Mouse (Mus musculus) mesoderm, embryonic 11.5 days (tissue): Measurements from ENCODE around the gene 6330409D20Rik.

Experiments used
- DNase-seq: peaks from one replicate; pipeline ENCODE4 v3.0.0-alpha.2; 2012; ENCODE audit warnings: low read depth, low spot score

The 6330409D20Rik gene

GRCm38 (mm10) chr2:32740916-32741272 is at the start of gene 6330409D20Rik:
Gene 6330409D20Rik, minus strand, starts transcription at chr2:32741016.
- DNase-seq: no peak

- DNase-seq: no peak
Observed at GRCm38 (mm10) chr2:32788581-32788980, 47.8 kb upstream of the 6330409D20Rik start.

- peak; percentile 35 for DNase-seq
Observed at GRCm38 (mm10) chr2:32787176-32787575, 46.4 kb upstream of the 6330409D20Rik start.

- DNase-seq: peak; percentile 32
Observed at GRCm38 (mm10) chr2:32784048-32784681, 43.3 kb upstream of the 6330409D20Rik start, which contains the start of gene Cfap157. Gene Cfap157, minus strand, starts transcription at chr2:32784428.

GRCm38 (mm10) chr2:32781710-32782109 is 40.9 kb upstream of the 6330409D20Rik start:
- DNase-seq: no peak

GRCm38 (mm10) chr2:32779714-32780113 is 38.9 kb upstream of the 6330409D20Rik start:
- DNase-seq: no peak

- DNase-seq: peak; percentile 74
Observed at GRCm38 (mm10) chr2:32779131-32779530, 38.3 kb upstream of the 6330409D20Rik start.

GRCm38 (mm10) chr2:32778081-32778480 is 37.3 kb upstream of the 6330409D20Rik start:
- DNase-seq: no peak

- DNase-seq: no peak
Observed at GRCm38 (mm10) chr2:32776192-32776591, 35.4 kb upstream of the 6330409D20Rik start.

GRCm38 (mm10) chr2:32775359-32776074 is 34.7 kb upstream of the 6330409D20Rik start, which contains the start of the genes Ttc16 and Ptrh1:
Gene Ttc16, minus strand, starts transcription at chr2:32775633.
Gene Ptrh1, plus strand, starts transcription at chr2:32775786.
- DNase-seq: peak; percentile 97

GRCm38 (mm10) chr2:32772626-32773279 is 31.9 kb upstream of the 6330409D20Rik start:
- DNase-seq: no peak

GRCm38 (mm10) chr2:32771886-32772285 is 31.1 kb upstream of the 6330409D20Rik start:
- DNase-seq: no peak

- DNase-seq: no peak
Observed at GRCm38 (mm10) chr2:32769327-32770085, 28.7 kb upstream of the 6330409D20Rik start.

- no peak for DNase-seq
Observed at GRCm38 (mm10) chr2:32768661-32769285, 28.0 kb upstream of the 6330409D20Rik start.

- no peak for DNase-seq
Observed at GRCm38 (mm10) chr2:32767241-32767640, 26.4 kb upstream of the 6330409D20Rik start.

- no peak for DNase-seq
Observed at GRCm38 (mm10) chr2:32763353-32763752, 22.5 kb upstream of the 6330409D20Rik start.

- no peak for DNase-seq
Observed at GRCm38 (mm10) chr2:32761859-32762258, 21.0 kb upstream of the 6330409D20Rik start.

- no peak for DNase-seq
Observed at GRCm38 (mm10) chr2:32761361-32761760, 20.5 kb upstream of the 6330409D20Rik start.

GRCm38 (mm10) chr2:32759001-32759400 is 18.2 kb upstream of the 6330409D20Rik start:
- no peak for DNase-seq

GRCm38 (mm10) chr2:32758503-32758902 is 17.7 kb upstream of the 6330409D20Rik start:
- DNase-seq: no peak
